Mouse (Mus musculus) liver, postnatal 0 days (tissue): Measurements from ENCODE around the gene Zfp653. TPM values are rescaled to one million over a fixed set of nuclear protein-coding genes. Genes with fewer than 3 reads are reported as not detected.

ENCODE experiments used
- ATAC-seq: fragments of 200-750 bp; cut with Nextera tagmentation; 2 replicates; pipeline ENCODE4 v1.8.0; 2017; ENCODE audit warnings: mild to moderate bottlenecking, moderate library complexity
- DNase-seq: peaks from one replicate; pipeline ENCODE4 v3.0.0-alpha.2; 2016
- H3K27ac ChIP-seq: fragments of 300-500 bp; sonication (generic); 2 replicates; pipeline ENCODE4 v1.5.1; 2014; ENCODE audit warnings: antibody characterized with exemption, moderate library complexity, mild to moderate bottlenecking, low read depth
- H3K27me3 ChIP-seq: fragments of 300-500 bp; sonication (generic); 2 replicates; pipeline ENCODE4 v1.6.1; 2014; ENCODE audit warnings: low read length, control low read depth, mixed read lengths; ENCODE audit not compliant: insufficient read depth
- H3K36me3 ChIP-seq: fragments of 300-500 bp; sonication (generic); replicated peaks from 2 replicates; pipeline ENCODE4 v1.6.1; 2014; ENCODE audit warnings: mild to moderate bottlenecking, control low read depth, low read length, moderate library complexity, mixed read lengths; ENCODE audit not compliant: insufficient read depth
- H3K4me1 ChIP-seq: fragments of 300-500 bp; sonication (generic); 2 replicates; pipeline ENCODE4 v1.6.1; 2014; ENCODE audit warnings: antibody characterized with exemption, mild to moderate bottlenecking, control low read depth; ENCODE audit not compliant: insufficient read depth
- H3K4me2 ChIP-seq: fragments of 300-500 bp; sonication (generic); 2 replicates; pipeline ENCODE4 v1.6.1; 2014; ENCODE audit warnings: low read depth, mild to moderate bottlenecking, low read length, moderate library complexity, mixed read lengths
- H3K4me3 ChIP-seq: fragments of 300-500 bp; sonication (generic); 2 replicates; pipeline ENCODE4 v1.5.1; 2014; ENCODE audit warnings: low read depth, low read length
- H3K9ac ChIP-seq: fragments of 300-500 bp; sonication (generic); replicated peaks from 2 replicates; pipeline ENCODE4 v1.6.1; 2014; ENCODE audit warnings: mild to moderate bottlenecking, moderate library complexity
- H3K9me3 ChIP-seq: fragments of 300-500 bp; sonication (generic); 2 replicates; pipeline ENCODE4 v1.6.1; 2016; ENCODE audit warnings: mild to moderate bottlenecking, control low read depth, low read length, mixed read lengths
- CTCF ChIP-seq: sonication (generic); IDR thresholded peaks from 2 replicates; pipeline ENCODE4 v1.5.1; 2016; ENCODE audit warnings: antibody characterized with exemption, low read depth
- EP300 ChIP-seq: IDR thresholded peaks from 2 replicates; pipeline ENCODE4 v1.6.1; 2016; ENCODE audit warnings: antibody characterized with exemption, low read depth, mild to moderate bottlenecking
- WGBS: fragments of 180-500 bp; shearing (Covaris S2); extraction: QIAGEN DNeasy Blood & Tissue Kit; methylation state at CpG from one replicate; pipeline ENCODE4 v1.1.7; 2014; ENCODE audit not compliant: insufficient replicate concordance; 5-methylcytosine and 5-hydroxymethylcytosine counted together
- polyA plus RNA-seq: library from polyadenylated mRNA; unstranded; fragments of >200 nt; fragmentation: Nextera tagmentation; extraction: Ambion mirVana; gene quantifications from 2 replicates; pipeline ENCODE4 v1.2.1, GENCODE M21; 2015

The Zfp653 gene
- polyA plus RNA-seq, 1 experiment from 2014 or later: 3.1 TPM

DNA sequence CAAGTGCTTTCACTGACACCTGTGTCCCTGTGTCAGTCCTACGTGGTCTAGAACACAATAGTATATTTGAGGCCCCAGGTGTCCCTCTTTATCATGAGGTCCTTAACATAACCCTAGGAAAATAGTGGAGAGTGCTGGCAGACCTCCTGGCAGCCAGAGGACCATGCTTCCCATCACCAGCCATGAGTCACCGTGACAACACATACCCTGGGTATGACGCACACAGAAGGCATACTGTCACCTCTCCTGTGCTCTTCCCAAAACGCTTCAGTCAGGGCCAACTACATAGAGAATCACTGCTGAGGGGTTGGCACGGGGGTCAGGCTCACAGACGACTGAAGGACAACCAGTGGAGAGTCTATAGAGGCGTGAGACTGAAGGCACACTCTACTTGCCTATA lies 18.8 kb upstream of the Zfp653 start:
- ATAC-seq (no peak), DNase-seq (no peak)
- Histone ChIP-seq H3K36me3 (no peaks in the 10 kb centered on the region), H3K4me3 (no peak overlapping the region), H3K9ac (no peak overlapping the region), H3K27ac (no peak overlapping the region), H3K4me1 (0 out of 2 replicates have a peak, but pooled peaks cover 6% of the 10 kb centered on the region), H3K27me3 (0 out of 2 replicates have a peak, but pooled peaks cover 3% of the 10 kb centered on the region), H3K9me3 (no peaks in the 10 kb centered on the region), H3K4me2 (no peak overlapping the region)
- no peak for TF ChIP-seq EP300
- no peak for TF ChIP-seq CTCF
- 82% methylated on average over 7 of the region's 7 CpGs for WGBS

DNA sequence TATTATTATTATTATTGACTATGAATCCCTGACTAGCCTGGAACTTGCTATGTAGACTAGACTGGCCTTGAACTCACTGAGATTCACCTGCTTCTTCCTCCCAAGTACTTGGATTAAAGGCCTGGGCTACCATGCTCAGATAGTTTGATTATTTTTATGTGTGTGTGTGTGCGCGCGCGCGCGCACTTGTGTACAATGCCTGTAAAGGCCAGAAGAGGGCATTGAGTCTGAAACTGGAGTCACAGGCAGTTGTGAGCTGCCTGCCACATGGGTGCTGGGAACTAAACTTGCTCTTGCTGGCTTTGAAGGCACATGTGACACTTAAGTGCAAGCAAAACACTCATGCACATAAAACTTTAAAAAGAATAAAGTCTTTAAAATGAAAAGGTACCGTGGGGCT lies 18.1 kb upstream of the Zfp653 start:
- H3K9ac ChIP-seq: no peak overlapping the region
- no peak for DNase-seq
- 0 out of 2 replicates have a peak, but pooled peaks cover 3% of the 10 kb centered on the region for H3K27me3 ChIP-seq
- 0 out of 2 replicates have a peak, but pooled peaks cover 6% of the 10 kb centered on the region for H3K4me1 ChIP-seq
- no peaks in the 10 kb centered on the region for H3K9me3 ChIP-seq
- no peak for ATAC-seq
- H3K4me2 ChIP-seq: no peak overlapping the region
- WGBS: 98% methylated on average over 7 of the region's 7 CpGs
- H3K36me3 ChIP-seq: no peaks in the 10 kb centered on the region
- no peak overlapping the region for H3K4me3 ChIP-seq
- no peak overlapping the region for H3K27ac ChIP-seq
- no peak for TF ChIP-seq CTCF
- no peak for TF ChIP-seq EP300

DNA sequence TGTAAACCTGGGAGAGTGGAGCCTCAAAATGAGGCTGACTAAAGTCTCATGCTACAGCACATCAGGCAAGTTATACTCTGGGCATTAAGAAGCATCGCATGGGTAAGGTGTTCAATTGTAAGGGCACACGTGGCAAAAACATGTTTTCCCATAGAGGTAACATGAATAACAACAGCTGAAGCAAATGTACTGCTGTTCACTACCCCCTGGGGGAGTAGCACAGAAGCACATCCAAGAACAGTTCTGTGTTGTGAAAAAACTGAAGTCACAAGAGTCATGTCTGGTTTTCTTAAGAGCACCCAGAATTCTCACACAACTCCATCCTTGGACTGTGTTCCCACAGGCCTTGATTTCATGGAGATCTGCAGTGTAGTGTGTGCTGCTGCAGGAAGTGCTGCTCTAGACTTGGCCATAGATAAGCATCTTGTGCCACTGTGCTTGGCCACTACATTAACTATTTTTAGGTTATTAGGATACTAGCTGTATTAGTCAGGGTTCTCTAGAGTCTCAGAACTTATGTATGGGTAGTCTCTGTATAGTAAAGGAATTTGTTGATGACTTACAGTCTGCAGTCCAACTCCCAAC lies 15.9 kb upstream of the Zfp653 start:
- 74% methylated on average over 2 of the region's 2 CpGs for WGBS
- Histone ChIP-seq H3K27ac (no peak overlapping the region), H3K36me3 (no peaks in the 10 kb centered on the region), H3K9me3 (no peaks in the 10 kb centered on the region), H3K4me1 (0 out of 2 replicates have a peak, but pooled peaks cover 6% of the 10 kb centered on the region), H3K9ac (no peak overlapping the region), H3K27me3 (no peaks in the 10 kb centered on the region), H3K4me3 (no peak overlapping the region), H3K4me2 (no peak overlapping the region)
- TF ChIP-seq EP300 (no peak), CTCF (0 out of 2 replicates have a peak, but pooled peaks have one; percentile 2)
- no peak for ATAC-seq
- no peak for DNase-seq

DNA sequence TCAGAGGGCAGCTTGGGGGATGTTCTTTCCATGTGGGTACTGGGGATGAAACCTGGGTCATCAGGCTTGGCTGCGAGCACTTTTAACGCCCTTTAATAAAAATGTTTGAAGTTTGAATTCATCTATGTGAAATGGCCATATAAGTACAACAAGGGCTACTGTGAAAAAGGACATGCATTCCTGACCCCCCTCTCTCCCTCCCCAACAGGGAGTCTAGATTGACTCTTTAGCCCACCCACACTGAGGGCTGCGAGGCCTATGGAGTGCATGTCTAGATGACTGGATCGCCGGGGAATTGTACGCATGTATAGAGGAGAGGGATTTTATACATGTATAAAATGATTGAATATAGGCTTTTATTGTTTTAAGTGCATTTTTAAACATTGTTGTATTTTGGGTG lies 14.8 kb upstream of the Zfp653 start:
- H3K4me2 ChIP-seq: peak overlapping the region; percentile 73
- ATAC-seq (no peak), DNase-seq (no peak)
- no peaks in the 10 kb centered on the region for H3K9me3 ChIP-seq
- H3K9ac ChIP-seq: peak overlapping the region; percentile 81
- H3K4me1 ChIP-seq: 0 out of 2 replicates have a peak, but pooled peaks cover 6% of the 10 kb centered on the region
- 87% methylated on average over 6 of the region's 6 CpGs for WGBS
- no peaks in the 10 kb centered on the region for H3K27me3 ChIP-seq
- H3K36me3 ChIP-seq: 0 out of 2 replicates have a peak, but pooled peaks cover 3% of the 10 kb centered on the region
- no peak for TF ChIP-seq EP300
- H3K4me3 ChIP-seq: peak overlapping the region; percentile 68
- peak overlapping the region; percentile 82 for H3K27ac ChIP-seq

DNA sequence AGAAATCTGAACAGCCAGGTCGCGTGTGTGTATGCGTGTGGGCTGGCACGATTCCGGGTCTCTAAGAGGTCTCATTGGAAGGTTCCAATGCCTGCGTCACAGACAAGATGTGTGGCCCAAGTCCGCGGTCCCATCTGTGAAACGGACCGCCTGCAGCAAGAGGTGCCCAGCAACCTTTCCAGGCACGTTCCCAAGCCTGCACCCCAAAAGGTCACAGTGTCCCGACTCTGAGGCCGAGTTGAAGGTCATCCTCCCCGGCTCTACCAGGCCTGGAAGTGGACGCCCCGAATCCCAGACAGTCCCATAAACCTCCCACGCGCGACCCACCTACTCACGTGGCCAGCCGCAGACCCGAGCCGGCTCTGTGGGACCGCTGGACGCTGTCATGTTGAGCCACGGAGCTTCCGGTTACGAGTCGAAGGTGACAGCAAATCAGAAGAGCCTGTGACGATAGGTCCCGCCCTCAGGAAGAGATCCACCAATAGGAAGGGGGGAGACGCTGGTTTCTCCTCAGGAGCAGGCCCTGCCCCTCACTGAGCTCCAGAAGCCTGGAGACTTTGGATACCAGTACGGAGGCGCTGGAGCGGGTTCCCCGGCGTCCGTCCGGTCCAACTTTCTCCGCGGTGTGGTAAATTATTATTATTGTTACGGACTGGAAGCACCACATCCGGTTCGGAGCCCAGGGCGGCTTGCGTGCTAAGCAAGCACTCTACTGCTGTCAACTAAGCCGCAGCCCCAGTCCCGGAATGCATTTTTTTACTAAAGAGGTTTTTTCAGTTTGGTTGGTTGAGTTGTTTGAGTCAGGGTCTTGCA lies 14.1 kb upstream of the Zfp653 start, which contains the start of gene Ecsit:
TSS of gene Ecsit (minus strand) at position 417 of the 813 bp plus-strand sequence.
- Histone ChIP-seq H3K36me3 (0 out of 2 replicates have a peak, but pooled peaks cover 3% of the 10 kb centered on the region), H3K4me1 (0 out of 2 replicates have a peak, but pooled peaks cover 6% of the 10 kb centered on the region), H3K9me3 (no peaks in the 10 kb centered on the region), H3K9ac (peak within 1 kb of the TSS; percentile 81), H3K27me3 (no peaks in the 10 kb centered on the region), H3K4me2 (peak within 1 kb of the TSS; percentile 73), H3K4me3 (peak within 1 kb of the TSS; percentile 68), H3K27ac (peak within 1 kb of the TSS; percentile 82)
- DNase-seq (peak; percentile 92), ATAC-seq (peak; percentile 99)
- under 1% methylated on average over 48 of the region's 48 CpGs for WGBS
- TF ChIP-seq CTCF (no peak), EP300 (peak; percentile 30; the same call in 1 of the 2 replicates)

DNA sequence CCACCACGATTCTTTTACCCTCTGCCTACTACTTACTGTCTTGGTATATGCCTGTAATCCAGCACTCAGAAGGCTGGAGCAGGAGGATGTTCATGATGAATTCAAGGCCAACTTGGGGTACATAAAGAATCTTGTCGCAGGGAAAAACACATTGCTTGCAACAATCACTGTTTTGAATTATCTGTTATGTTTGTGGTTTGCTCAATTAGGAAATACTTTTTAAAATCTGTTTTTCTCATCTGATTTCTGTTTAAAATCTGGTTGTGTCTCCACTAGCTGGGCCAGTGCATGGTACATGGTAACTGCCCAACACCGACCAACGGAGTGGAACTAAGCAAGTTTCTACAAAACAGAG lies 13.5 kb upstream of the Zfp653 start:
- Histone ChIP-seq H3K9ac (peak overlapping the region; percentile 81), H3K4me3 (peak overlapping the region; percentile 68), H3K9me3 (no peaks in the 10 kb centered on the region), H3K27ac (peak overlapping the region; percentile 82; the same call in 1 of the 2 replicates), H3K36me3 (0 out of 2 replicates have a peak, but pooled peaks cover 6% of the 10 kb centered on the region), H3K4me2 (peak overlapping the region; percentile 73), H3K4me1 (0 out of 2 replicates have a peak, but pooled peaks cover 6% of the 10 kb centered on the region), H3K27me3 (no peaks in the 10 kb centered on the region)
- 25% methylated on average over 4 of the region's 4 CpGs for WGBS
- no peak for DNase-seq
- TF ChIP-seq EP300 (no peak), CTCF (no peak)
- no peak for ATAC-seq
